Mouse (Mus musculus) heart, postnatal 0 days (tissue): ENCODE data around the gene Ak7. TPM values are rescaled to one million over a fixed set of nuclear protein-coding genes. Genes with fewer than 3 reads are reported as not detected.

Experiments
- ATAC-seq: fragments of 200-750 bp; cut with Nextera tagmentation; 2 replicates; pipeline ENCODE4 v1.8.0; 2017; ENCODE audit warnings: low read depth, moderate number of reproducible peaks, moderate library complexity; ENCODE audit not compliant: insufficient read depth
- DNase-seq: peaks from one replicate; pipeline ENCODE4 v3.0.0-alpha.2; 2016; ENCODE audit warnings: low spot score
- H3K27ac ChIP-seq: fragments of 300-500 bp; sonication (generic); 2 replicates; pipeline ENCODE4 v1.5.1; 2014; ENCODE audit warnings: low read depth, mild to moderate bottlenecking
- H3K27me3 ChIP-seq: fragments of 300-500 bp; sonication (generic); 2 replicates; pipeline ENCODE4 v1.6.1; 2014; ENCODE audit warnings: low read length, mixed read lengths; ENCODE audit not compliant: control insufficient read depth, insufficient read depth
- H3K36me3 ChIP-seq: fragments of 300-500 bp; sonication (generic); replicated peaks from 2 replicates; pipeline ENCODE4 v1.6.1; 2014; ENCODE audit warnings: low read length, mixed read lengths; ENCODE audit not compliant: control insufficient read depth, insufficient read depth
- H3K4me1 ChIP-seq: fragments of 300-500 bp; sonication (generic); 2 replicates; pipeline ENCODE4 v1.6.1; 2014; ENCODE audit warnings: antibody characterized with exemption; ENCODE audit not compliant: control insufficient read depth, insufficient read depth
- H3K4me2 ChIP-seq: fragments of 300-500 bp; sonication (generic); 2 replicates; pipeline ENCODE4 v1.6.1; 2014; ENCODE audit warnings: low read depth, mild to moderate bottlenecking, low read length, moderate library complexity
- H3K4me3 ChIP-seq: fragments of 300-500 bp; sonication (generic); 2 replicates; pipeline ENCODE4 v1.5.1; 2014; ENCODE audit warnings: low read depth, low read length
- H3K9ac ChIP-seq: fragments of 300-500 bp; sonication (generic); replicated peaks from 2 replicates; pipeline ENCODE4 v1.6.1; 2014; ENCODE audit warnings: low read depth, low read length, mixed read lengths
- H3K9me3 ChIP-seq: fragments of 300-500 bp; sonication (generic); replicated peaks from 2 replicates; pipeline ENCODE4 v1.6.1; 2016; ENCODE audit warnings: low read length; ENCODE audit not compliant: control insufficient read depth
- CTCF ChIP-seq: IDR thresholded peaks from 2 replicates; pipeline ENCODE4 v1.5.1; 2016; ENCODE audit warnings: antibody characterized with exemption, control low read depth, low read depth
- EP300 ChIP-seq: IDR thresholded peaks from 2 replicates; pipeline ENCODE4 v1.6.1; 2016; ENCODE audit warnings: antibody characterized with exemption, low read depth
- WGBS: fragments of 180-500 bp; shearing (Covaris S2); extraction: QIAGEN DNeasy Blood & Tissue Kit; methylation state at CpG from one replicate; pipeline ENCODE4 v1.1.7; 2014; 5-methylcytosine and 5-hydroxymethylcytosine counted together
- polyA plus RNA-seq: library from polyadenylated mRNA; unstranded; fragments of >200 nt; fragmentation: Nextera tagmentation; extraction: Ambion mirVana; gene quantifications from 2 replicates; pipeline ENCODE4 v1.2.1, GENCODE M21; 2015
- total RNA-seq: library from RNA; depleted of rRNA; stranded (reverse); fragments of >200 nt; gene quantifications from 2 replicates; pipeline ENCODE4 v1.2.3, GENCODE M21; 2014; ENCODE audit warnings: low replicate concordance

The Ak7 gene
- total and polyA plus RNA-seq, 2 experiments from 2014 or later, result 0.14 TPM; not detected in 1

- H3K4me2 ChIP-seq, result no peak overlapping the region
- no peak overlapping the region for H3K9ac ChIP-seq
- no peaks in the 10 kb centered on the region for H3K9me3 ChIP-seq
- ATAC-seq, result no peak
- 0 out of 2 replicates have a peak, but pooled peaks cover 3% of the 10 kb centered on the region for H3K4me1 ChIP-seq
- TF ChIP-seq EP300, result no peak
- no peak for TF ChIP-seq CTCF
- 74% methylated on average over 2 of the region's 2 CpGs for WGBS
- H3K27me3 ChIP-seq, result no peaks in the 10 kb centered on the region
- DNase-seq, result no peak
- H3K36me3 ChIP-seq, result peaks cover 7% of the 10 kb centered on the region; the same call in 1 of the 2 replicates
- no peak overlapping the region for H3K4me3 ChIP-seq
- H3K27ac ChIP-seq, result no peak overlapping the region
Observed at GRCm38 (mm10) chr12:105794896-105795295, 89.1 kb downstream of the Ak7 start.

- DNase-seq (no peak), ATAC-seq (no peak)
- Histone ChIP-seq H3K4me2 (no peak overlapping the region), H3K27ac (0 out of 2 replicates have a peak overlapping the region, but pooled peaks have one; percentile 23), H3K9me3 (no peaks in the 10 kb centered on the region), H3K4me1 (0 out of 2 replicates have a peak, but pooled peaks cover 3% of the 10 kb centered on the region), H3K9ac (no peak overlapping the region), H3K4me3 (no peak overlapping the region), H3K36me3 (peaks cover 22% of the 10 kb centered on the region; the same call in 1 of the 2 replicates), H3K27me3 (no peaks in the 10 kb centered on the region)
- TF ChIP-seq EP300 (no peak), CTCF (no peak)
Observed at GRCm38 (mm10) chr12:105798001-105798400, 92.2 kb downstream of the Ak7 start.

- H3K27me3 ChIP-seq, result no peaks in the 10 kb centered on the region
- no peak for DNase-seq
- no peaks in the 10 kb centered on the region for H3K9me3 ChIP-seq
- TF ChIP-seq EP300, result no peak
- TF ChIP-seq CTCF, result no peak
- no peak overlapping the region for H3K27ac ChIP-seq
- no peak overlapping the region for H3K4me3 ChIP-seq
- no peak overlapping the region for H3K4me2 ChIP-seq
- 87% methylated on average over 3 of the region's 3 CpGs for WGBS
- no peak for ATAC-seq
- no peak overlapping the region for H3K9ac ChIP-seq
- peaks cover 58% of the 10 kb centered on the region for H3K36me3 ChIP-seq
- no peaks in the 10 kb centered on the region for H3K4me1 ChIP-seq
Observed at GRCm38 (mm10) chr12:105805790-105806189, 100.0 kb downstream of the Ak7 start.

- WGBS, result 86% methylated on average over 3 of the region's 3 CpGs
- Histone ChIP-seq H3K36me3 (peaks cover 59% of the 10 kb centered on the region), H3K4me1 (no peaks in the 10 kb centered on the region), H3K27ac (no peak overlapping the region), H3K4me3 (no peak overlapping the region), H3K9me3 (no peaks in the 10 kb centered on the region), H3K4me2 (no peak overlapping the region), H3K27me3 (no peaks in the 10 kb centered on the region), H3K9ac (no peak overlapping the region)
- TF ChIP-seq CTCF, result no peak
- TF ChIP-seq EP300, result no peak
- no peak for DNase-seq
- no peak for ATAC-seq
Observed at GRCm38 (mm10) chr12:105806205-105806604, 100.4 kb downstream of the Ak7 start.

GRCm38 (mm10) chr12:105807416-105807815 lies 101.6 kb downstream of the Ak7 start:
- no peak overlapping the region for H3K27ac ChIP-seq
- no peak overlapping the region for H3K4me3 ChIP-seq
- no peaks in the 10 kb centered on the region for H3K27me3 ChIP-seq
- H3K36me3 ChIP-seq, result peaks cover 66% of the 10 kb centered on the region
- DNase-seq, result no peak
- no peak for ATAC-seq
- H3K9me3 ChIP-seq, result no peaks in the 10 kb centered on the region
- H3K9ac ChIP-seq, result no peak overlapping the region
- TF ChIP-seq CTCF (no peak), EP300 (no peak)
- no peak overlapping the region for H3K4me2 ChIP-seq
- WGBS, result 79% methylated on average over 7 of the region's 7 CpGs
- H3K4me1 ChIP-seq, result no peaks in the 10 kb centered on the region

GRCm38 (mm10) chr12:105808945-105809344 lies 103.2 kb downstream of the Ak7 start:
- Histone ChIP-seq H3K4me3 (no peak overlapping the region), H3K36me3 (peaks cover 68% of the 10 kb centered on the region), H3K9ac (no peak overlapping the region), H3K27ac (no peak overlapping the region), H3K27me3 (no peaks in the 10 kb centered on the region), H3K4me1 (no peaks in the 10 kb centered on the region), H3K9me3 (no peaks in the 10 kb centered on the region), H3K4me2 (no peak overlapping the region)
- TF ChIP-seq EP300 (no peak), CTCF (no peak)
- ATAC-seq (no peak), DNase-seq (no peak)
- 21% methylated on average over 3 of the region's 3 CpGs for WGBS
